Mouse (Mus musculus) fat pad, adult 2 months (tissue): ENCODE measurements at regions not wholly inside any gene's neighbourhood (a gene's known extent, or its start where the extent isn't known, plus 50 kb on each side); places are given as distances from the start of the nearest gene placed in this dataset.
A peak's percentile ranks its signal among the peaks of the same experiment; 100 is the strongest.

Experiments used
- DNase-seq: peaks from one replicate; pipeline ENCODE4 v3.0.0-alpha.2; 2011; ENCODE audit warnings: low read depth, low spot score; ENCODE audit errors: extremely low read depth

GRCm38 (mm10) chr9:84178705-84179104 lies 253.8 kb downstream of the Bckdhb start:
- no peak for DNase-seq

- no peak for DNase-seq
Observed at GRCm38 (mm10) chr9:84179238-84179637, 254.3 kb downstream of the Bckdhb start.

DNA sequence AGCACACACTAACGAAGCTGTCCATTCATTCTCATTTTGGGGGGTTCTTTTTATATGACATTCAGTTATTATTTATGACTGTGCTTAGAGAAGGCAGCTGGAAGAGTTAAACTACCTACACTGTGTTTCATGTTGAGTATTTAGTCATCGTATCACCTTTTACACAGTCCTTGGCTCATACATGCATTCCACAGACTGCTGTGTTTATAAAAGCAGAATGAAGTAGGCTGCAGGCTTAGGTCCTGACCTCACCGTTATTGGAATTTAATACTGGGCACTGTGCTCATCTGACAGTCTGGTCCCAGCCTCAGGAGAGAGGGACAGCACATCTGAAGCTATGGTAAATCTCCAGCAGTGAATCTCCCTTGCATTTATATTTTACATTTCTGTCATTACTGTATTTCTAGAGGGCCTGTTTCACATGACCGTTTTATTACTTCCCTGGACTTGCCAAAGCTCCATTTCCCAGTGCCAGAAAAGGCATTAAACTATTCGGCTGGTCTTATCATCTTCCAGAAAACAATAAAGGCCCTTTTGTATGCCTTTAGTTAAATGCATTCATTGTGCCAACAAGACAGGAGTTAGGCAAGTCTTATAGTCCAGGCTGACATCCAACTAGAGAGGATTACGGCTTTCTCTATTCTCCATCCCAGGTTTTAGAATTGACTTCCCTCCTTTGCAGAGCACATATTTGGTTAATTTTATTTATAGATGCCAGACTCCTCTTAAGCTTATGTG lies 258.9 kb downstream of the Bckdhb start:
- DNase-seq, result peak; percentile 87

- DNase-seq, result no peak
Observed at GRCm38 (mm10) chr9:84187531-84187930, 262.6 kb downstream of the Bckdhb start.

DNA sequence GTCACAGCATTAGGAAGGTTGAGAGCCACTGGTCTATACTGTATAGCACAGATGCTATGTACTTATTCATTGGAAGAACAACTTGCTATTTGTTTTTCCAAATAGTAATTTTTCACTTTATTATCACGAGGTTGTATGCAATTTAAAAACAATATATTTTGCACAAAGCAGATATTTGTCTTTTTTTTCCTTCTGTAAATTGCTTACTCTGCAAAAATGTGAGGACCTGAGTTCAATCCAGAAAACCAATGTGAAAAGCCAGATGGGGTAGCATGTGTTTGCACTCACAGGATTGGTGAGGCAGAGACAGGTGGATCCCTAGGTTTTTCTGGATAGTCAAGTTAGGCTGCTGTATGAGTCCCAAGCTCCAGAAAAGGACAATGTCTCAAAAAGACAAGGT lies 268.5 kb downstream of the Bckdhb start:
- DNase-seq, result no peak

DNA sequence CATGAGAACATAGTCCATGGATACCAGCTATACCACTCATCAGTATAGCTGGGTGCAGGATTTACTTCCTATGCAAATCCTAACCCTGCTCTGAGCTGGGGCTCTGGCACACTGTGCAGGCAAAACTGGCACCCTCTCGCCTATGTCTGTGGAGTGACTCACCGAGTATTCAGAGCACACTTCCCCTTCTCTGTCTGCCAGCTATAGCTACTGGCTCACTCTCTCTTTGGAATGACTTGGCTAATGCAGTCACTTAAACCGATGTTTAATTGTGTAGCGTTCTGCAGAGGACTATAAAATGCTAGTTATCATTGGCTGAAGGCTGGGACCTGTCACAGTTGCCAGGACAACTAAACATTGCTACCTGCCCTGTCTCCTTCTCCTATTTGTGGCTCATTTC lies 269.8 kb downstream of the Bckdhb start:
- no peak for DNase-seq

DNA sequence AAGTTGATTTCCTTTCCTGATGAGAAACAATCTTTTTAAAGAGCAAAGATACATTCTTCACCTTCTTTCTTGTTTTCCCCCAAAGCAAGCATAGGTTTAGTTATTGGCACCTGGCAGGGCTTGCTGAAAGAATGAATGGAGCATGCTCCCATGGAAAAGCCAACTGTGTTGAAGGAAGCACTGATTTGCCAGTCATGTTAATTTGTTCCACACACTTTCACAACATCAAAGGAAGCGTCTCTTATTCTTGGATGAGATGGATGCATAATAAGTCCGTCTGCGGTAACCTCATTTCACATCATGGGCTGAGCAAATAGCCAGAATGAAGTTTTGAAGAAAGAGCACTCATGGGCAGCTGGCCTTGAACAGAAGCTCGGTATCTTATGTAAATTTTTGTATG lies 270.4 kb downstream of the Bckdhb start:
- no peak for DNase-seq

GRCm38 (mm10) chr9:84200208-84200607 lies 275.3 kb downstream of the Bckdhb start:
- DNase-seq, result no peak

DNA sequence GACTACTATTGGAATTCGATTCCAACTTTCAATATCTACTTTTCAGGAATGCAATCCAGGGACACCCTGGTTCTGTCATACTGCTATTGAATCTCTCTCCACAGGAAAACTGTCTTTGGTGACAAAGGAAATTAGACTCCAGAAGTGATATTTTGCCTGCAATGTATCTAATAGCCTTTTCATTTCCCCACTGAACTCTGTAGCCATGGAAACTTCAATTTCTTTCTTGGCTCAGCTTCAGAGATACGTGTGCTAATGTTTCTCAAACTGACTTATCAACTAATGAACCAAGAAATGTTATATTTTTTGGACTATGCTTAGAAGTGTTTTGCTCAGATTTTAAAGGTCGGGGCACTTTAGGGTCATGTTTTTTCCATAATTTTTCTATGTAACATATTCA lies 279.1 kb downstream of the Bckdhb start:
- no peak for DNase-seq

GRCm38 (mm10) chr9:84240491-84240975 lies 315.6 kb downstream of the Bckdhb start:
- no peak for DNase-seq

- DNase-seq, result no peak
Observed at GRCm38 (mm10) chr9:84249765-84250164, 324.8 kb downstream of the Bckdhb start.

- no peak for DNase-seq
Observed at GRCm38 (mm10) chr9:84253022-84253991, 328.4 kb downstream of the Bckdhb start.

DNA sequence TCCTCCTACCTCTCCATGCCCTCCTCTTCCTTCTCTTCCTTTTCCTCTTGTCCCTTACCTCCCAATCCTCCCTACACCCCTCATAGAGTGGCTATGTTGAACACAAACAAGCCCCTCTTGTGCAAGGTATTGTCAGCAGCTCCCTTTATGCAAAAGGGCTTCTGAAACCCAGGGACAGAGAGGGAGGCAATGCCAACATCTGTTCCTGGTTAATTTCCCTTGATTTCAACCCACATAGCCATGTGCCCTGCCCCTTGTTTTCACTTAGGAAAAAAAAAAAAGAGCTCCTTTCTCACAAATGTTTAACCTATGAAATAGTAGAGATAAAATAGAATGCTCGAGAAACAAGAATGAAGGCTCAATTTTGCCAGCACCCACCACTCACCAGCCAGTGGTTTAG lies 333.5 kb downstream of the Bckdhb start:
- no peak for DNase-seq

- no peak for DNase-seq
Observed at GRCm38 (mm10) chr9:84259751-84260150, 334.8 kb downstream of the Bckdhb start.

GRCm38 (mm10) chr9:84262151-84262550 lies 337.2 kb downstream of the Bckdhb start:
- no peak for DNase-seq

DNA sequence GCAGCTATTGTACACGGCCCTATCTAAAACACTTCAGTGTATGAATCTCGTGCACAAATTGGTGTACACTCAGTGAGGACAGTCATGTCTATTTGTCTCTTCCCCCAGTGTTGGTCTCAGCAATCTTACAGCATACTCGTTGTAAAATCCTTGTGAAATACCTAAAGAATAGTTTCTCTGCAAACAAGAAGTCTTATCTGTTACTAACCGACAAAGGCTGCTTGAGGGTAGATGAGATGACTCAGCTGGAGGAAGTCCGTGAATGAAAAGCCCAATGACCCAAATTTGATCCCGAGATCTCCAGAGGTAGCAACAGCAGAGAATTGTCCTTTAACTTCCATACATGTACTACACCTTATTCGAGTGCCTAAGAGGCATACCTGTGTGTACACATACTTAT lies 342.0 kb downstream of the Bckdhb start:
- DNase-seq, result no peak

GRCm38 (mm10) chr9:84274608-84275007 lies 349.7 kb downstream of the Bckdhb start:
- DNase-seq, result no peak

DNA sequence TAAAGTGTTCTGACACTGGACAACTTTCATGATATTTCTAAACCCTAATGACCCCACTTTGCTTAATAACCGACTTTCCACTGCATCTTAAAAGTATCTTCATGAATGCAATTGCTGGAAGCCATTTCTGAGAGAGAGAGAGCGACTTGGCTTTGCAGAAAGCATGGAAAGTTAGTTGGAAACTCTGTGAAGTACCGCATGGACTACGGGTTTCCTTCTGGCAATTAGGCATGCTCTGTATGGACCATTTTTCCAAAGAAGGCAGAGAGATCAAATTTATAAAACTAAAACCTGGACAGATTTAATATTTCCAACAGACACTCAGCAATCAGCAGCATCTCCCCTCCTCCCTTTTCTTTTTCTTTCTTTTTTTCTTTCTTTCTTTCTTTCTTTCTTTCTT lies 353.4 kb downstream of the Bckdhb start:
- no peak for DNase-seq

GRCm38 (mm10) chr9:84278731-84279130 lies 353.8 kb downstream of the Bckdhb start:
- no peak for DNase-seq

- no peak for DNase-seq
Observed at GRCm38 (mm10) chr9:84280898-84281297, 356.0 kb downstream of the Bckdhb start.

DNA sequence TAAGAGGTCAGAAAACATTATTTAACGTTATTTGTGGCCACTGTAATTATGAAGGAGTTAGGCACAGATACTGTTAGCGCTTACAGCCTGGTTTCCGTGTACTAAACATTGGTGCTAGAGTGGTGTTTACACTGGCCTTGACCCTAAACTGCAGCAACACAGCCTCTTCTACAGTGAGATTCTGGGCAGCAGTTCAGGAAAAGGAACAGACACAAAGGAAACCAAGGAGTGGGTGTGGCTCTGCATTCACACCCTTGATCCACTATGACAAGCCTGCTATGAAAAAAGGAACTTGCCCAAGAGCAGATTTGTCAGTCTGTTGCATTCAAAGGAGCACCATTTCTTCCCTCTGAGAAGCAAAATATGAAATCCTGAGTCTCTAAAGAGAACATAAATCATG lies 356.7 kb downstream of the Bckdhb start:
- DNase-seq, result peak; percentile 8

DNA sequence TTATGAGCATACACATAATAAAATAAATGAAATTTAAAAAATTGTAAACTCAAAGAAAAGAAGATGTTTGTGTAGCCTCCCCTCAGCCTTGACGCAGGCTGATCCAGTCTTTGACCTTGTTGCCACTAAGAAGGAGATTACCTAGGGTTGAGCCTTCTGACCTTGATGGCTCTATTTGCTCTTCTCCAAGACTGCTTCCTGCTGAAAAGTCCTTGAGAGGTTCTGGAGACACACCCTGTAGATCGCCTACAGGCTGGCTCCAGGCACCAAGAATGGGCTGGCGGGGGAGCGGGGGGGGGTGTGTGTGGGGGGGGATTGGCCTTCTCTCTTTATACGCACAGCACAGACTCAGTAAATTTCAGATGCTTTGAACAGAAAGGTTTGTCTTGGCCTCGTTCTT lies 358.4 kb downstream of the Bckdhb start:
- DNase-seq, result no peak
